Mouse (Mus musculus) embryonic facial prominence, embryonic 10.5 days (tissue): ENCODE measurements around the gene Tomm34. TPM values are rescaled to one million over a fixed set of nuclear protein-coding genes. Genes with fewer than 3 reads are reported as not detected.

Experiments used
- DNase-seq: peaks from one replicate; pipeline ENCODE4 v3.0.0-alpha.2; 2017; ENCODE audit warnings: low spot score
- H3K27ac ChIP-seq: fragments of 300-500 bp; sonication (generic); replicated peaks from 2 replicates; pipeline ENCODE4 v1.5.1; 2016; ENCODE audit warnings: mild to moderate bottlenecking
- H3K27me3 ChIP-seq: fragments of 300-500 bp; sonication (generic); replicated peaks from 2 replicates; pipeline ENCODE4 v1.6.1; 2016; ENCODE audit warnings: low read depth, mild to moderate bottlenecking; ENCODE audit not compliant: poor library complexity, severe bottlenecking
- H3K36me3 ChIP-seq: fragments of 300-500 bp; sonication (generic); replicated peaks from 2 replicates; pipeline ENCODE4 v1.6.1; 2016; ENCODE audit warnings: mild to moderate bottlenecking, moderate library complexity
- H3K4me1 ChIP-seq: fragments of 300-500 bp; sonication (generic); 2 replicates; pipeline ENCODE4 v1.6.1; 2016
- H3K4me3 ChIP-seq: fragments of 300-500 bp; sonication (generic); 2 replicates; pipeline ENCODE4 v1.5.1; 2016; ENCODE audit warnings: mild to moderate bottlenecking, moderate library complexity
- H3K9me3 ChIP-seq: fragments of 300-500 bp; sonication (generic); 2 replicates; pipeline ENCODE4 v1.6.1; 2016; ENCODE audit warnings: mild to moderate bottlenecking
- WGBS: fragments of 180-500 bp; shearing (Covaris S2); methylation state at CpG from one replicate; pipeline ENCODE4 v1.1.7; 2016; 5-methylcytosine and 5-hydroxymethylcytosine counted together
- polyA plus RNA-seq: library from polyadenylated mRNA; unstranded; fragments of >200 nt; fragmentation: Nextera tagmentation; extraction: Ambion mirVana; gene quantifications from 2 replicates; pipeline ENCODE4 v1.2.1, GENCODE M21; 2016

The Tomm34 gene
- polyA plus RNA-seq, 1 experiment from 2014 or later: 68.1 TPM

GRCm38 (mm10) chr2:164004503-164004902 is 66.5 kb downstream of the Tomm34 start:
- no peak overlapping the region for H3K4me3 ChIP-seq
- H3K4me1 ChIP-seq: peaks cover 26% of the 10 kb centered on the region
- H3K27me3 ChIP-seq: no peaks in the 10 kb centered on the region
- H3K27ac ChIP-seq: no peak overlapping the region
- WGBS: 83% methylated on average over 5 of the region's 5 CpGs
- H3K36me3 ChIP-seq: peaks cover 11% of the 10 kb centered on the region
- H3K9me3 ChIP-seq: no peaks in the 10 kb centered on the region
- DNase-seq: no peak

Other genes starting within 250 kb of the Tomm34 start
- gene Kcnk15, start 217.5 kb downstream of the Tomm34 start, polyA plus RNA-seq: not detected in 2 replicates
- 0.31 and 0.65 TPM in 2 replicates for gene Rims4, start 152.5 kb downstream of the Tomm34 start, polyA plus RNA-seq
- 326 and 327 TPM in 2 replicates for gene Ywhab, start 76.2 kb downstream of the Tomm34 start, polyA plus RNA-seq
- gene Pabpc1l, start 45.7 kb downstream of the Tomm34 start, polyA plus RNA-seq: 1.6 and 1.9 TPM in 2 replicates
- gene Stk4, start 847 bp downstream of the Tomm34 start, polyA plus RNA-seq: 33.1 and 34.8 TPM in 2 replicates
- not detected in 2 replicates for gene Kcns1, start 99.9 kb upstream of the Tomm34 start, polyA plus RNA-seq
- not detected in 2 replicates for gene Wfdc5, start 111.6 kb upstream of the Tomm34 start, polyA plus RNA-seq
- gene Wfdc12, start 119.4 kb upstream of the Tomm34 start, polyA plus RNA-seq: not detected in 2 replicates
- not detected in 2 replicates for gene Wfdc15a, start 129.0 kb upstream of the Tomm34 start, polyA plus RNA-seq
- not detected in 2 replicates for gene Wfdc15b, start 150.5 kb upstream of the Tomm34 start, polyA plus RNA-seq
- not detected in 2 replicates for gene Svs2, start 167.3 kb upstream of the Tomm34 start, polyA plus RNA-seq
- gene Svs3b, start 185.5 kb upstream of the Tomm34 start, polyA plus RNA-seq: not detected in 2 replicates
- not detected in 2 replicates for gene Svs4, start 207.3 kb upstream of the Tomm34 start, polyA plus RNA-seq
- gene Svs3a, start 218.1 kb upstream of the Tomm34 start, polyA plus RNA-seq: not detected in 2 replicates
- not detected in 2 replicates for gene Svs6, start 245.6 kb upstream of the Tomm34 start, polyA plus RNA-seq